24 mouse cellular contexts compared by ENCODE assay signal in genomic region chr6:136025801-136026200, GRCm38 (mm10).
"Had no signal": no experiment of that assay in that cellular context is flagged by ENCODE, and none has a peak within 500 bp of the region (broad histone marks: within the 10 kb centered on the region; RNA-seq: fewer than 3 reads in every experiment).

No protein-coding gene starts in this region.

- ATAC-seq: hindbrain, embryonic 16.5 days; inflammation-experienced regulatory T-cells, adult 6 months; intestine, postnatal 0 days had no signal

- H3K4me3 ChIP-seq: gastrocnemius, adult 2 months; heart, embryonic 10.5 days; heart, embryonic 12.5 days; hindbrain, embryonic 10.5 days; hindbrain, embryonic 12.5 days; left cerebral cortex, adult 2 months; limb, embryonic 10.5 days; limb, embryonic 12.5 days had no signal

- H3K9me3 ChIP-seq: heart, embryonic 10.5 days; hindbrain, embryonic 10.5 days; hindbrain, embryonic 12.5 days; limb, embryonic 10.5 days; limb, embryonic 12.5 days had no signal

- H3K4me1 ChIP-seq: heart, embryonic 10.5 days; heart, embryonic 12.5 days; limb, embryonic 10.5 days; limb, embryonic 12.5 days had no signal

- H3K4me2 ChIP-seq: heart, embryonic 12.5 days; hindbrain, embryonic 12.5 days; hindbrain, embryonic 14.5 days; limb, embryonic 12.5 days; liver, embryonic 11.5 days had no signal

- H3K9ac ChIP-seq: heart, embryonic 12.5 days; hindbrain, embryonic 12.5 days; hindbrain, embryonic 14.5 days; limb, embryonic 12.5 days had no signal

- DNase-seq: gastrocnemius, adult 2 months; gastrocnemius, postnatal 10 days; gastrocnemius, postnatal 25 days; heart, adult 18-20 months; heart, postnatal 10 days; heart, postnatal 4 days; kidney, adult 18-20 months; kidney, adult 8-10 months; kidney, postnatal 10 days; kidney, postnatal 25 days; kidney, postnatal 4 days; liver had no signal

- H3K36me3 ChIP-seq: heart, embryonic 10.5 days; heart, embryonic 12.5 days; hindbrain, embryonic 10.5 days; hindbrain, embryonic 12.5 days; limb, embryonic 10.5 days; limb, embryonic 12.5 days had no signal

- H3K27me3 ChIP-seq: heart, embryonic 12.5 days; hindbrain, embryonic 12.5 days; limb, embryonic 12.5 days had no signal

- H3K27ac ChIP-seq: gastrocnemius, adult 2 months; heart, embryonic 10.5 days; hindbrain, embryonic 10.5 days; hindbrain, embryonic 12.5 days; hindbrain, embryonic 14.5 days; left cerebral cortex, adult 2 months; limb, embryonic 10.5 days; limb, embryonic 12.5 days had no signal
